Mouse (Mus musculus): Measurements from ENCODE around the gene 1700001L19Rik.

DNA sequence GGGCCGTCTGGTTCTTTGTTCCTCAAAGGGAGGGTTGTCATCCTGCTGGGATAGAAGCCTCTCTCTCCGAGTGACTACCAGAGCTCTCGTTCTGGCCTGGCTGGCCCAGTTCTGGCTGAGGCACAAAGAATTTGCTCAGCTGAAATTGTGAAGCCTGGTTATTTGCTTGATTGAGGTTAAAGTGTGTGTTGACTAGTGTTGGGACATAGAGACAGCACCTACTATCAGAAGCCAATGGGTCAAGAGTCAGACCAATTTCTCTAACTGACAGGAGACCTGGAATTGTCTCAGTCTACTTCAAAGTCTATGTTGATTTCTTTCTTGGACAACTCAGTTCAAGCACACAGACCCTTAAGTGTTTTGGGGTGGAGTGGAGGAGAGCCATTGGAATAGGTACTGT is 29.8 kb downstream of the 1700001L19Rik start:
- TF ChIP-seq POLR2A (IDR thresholded peaks at IDR 0.05; ENCODE audit: insufficient read length, low read depth) = no peak
- no peak for TF ChIP-seq TCF12 (IDR thresholded peaks at IDR 0.05; ENCODE audit: insufficient read depth, poor library complexity, severe bottlenecking)
- TF ChIP-seq SRF (IDR thresholded peaks at IDR 0.05; ENCODE audit: control insufficient read depth, insufficient read length, low read depth) = no peak
